Mouse (Mus musculus) erythroblast, embryonic 14.5 days (primary cell): ENCODE measurements around the gene Skp1a. TPM values are rescaled to one million over a fixed set of nuclear protein-coding genes. Genes with fewer than 3 reads are reported as not detected.

Experiments used
- H3K27me3 ChIP-seq: 2 replicates; pipeline ENCODE4 v1.6.1; 2012; ENCODE audit warnings: inconsistent platforms; ENCODE audit not compliant: control insufficient read depth
- H3K36me3 ChIP-seq: 2 replicates; pipeline ENCODE4 v1.6.1; 2012; ENCODE audit warnings: mild to moderate bottlenecking, inconsistent platforms; ENCODE audit not compliant: control insufficient read depth
- H3K4me1 ChIP-seq: 2 replicates; pipeline ENCODE4 v1.6.1; 2012; ENCODE audit warnings: inconsistent platforms; ENCODE audit not compliant: control insufficient read depth
- H3K4me3 ChIP-seq: replicated peaks from 2 replicates; pipeline ENCODE3; 2012; ENCODE audit warnings: moderate library complexity, mild to moderate bottlenecking, inconsistent platforms
- H3K9me3 ChIP-seq: 2 replicates; pipeline ENCODE4 v1.6.1; 2012; ENCODE audit warnings: low read length, inconsistent platforms, mixed read lengths; ENCODE audit not compliant: control insufficient read depth
- GATA1 ChIP-seq: IDR thresholded peaks from 2 replicates; pipeline ENCODE4 v1.6.1; 2012; ENCODE audit warnings: low read length, inconsistent platforms, mixed read lengths
- TAL1 ChIP-seq: IDR thresholded peaks from 3 replicates; pipeline ENCODE4 v1.6.1; 2012; ENCODE audit warnings: low read length, inconsistent platforms, mixed read lengths
- polyA plus RNA-seq: library from polyadenylated mRNA; stranded (reverse); fragments of >175 nt; gene quantifications from 2 replicates; pipeline ENCODE4 v1.2.3, GENCODE M21; 2012

The Skp1a gene
- polyA plus RNA-seq, 1 experiment, result 2.3 TPM

GRCm38 (mm10) chr11:52275774-52276555 is 44.2 kb downstream of the Skp1a start:
- Histone ChIP-seq H3K4me1 (no peaks in the 10 kb centered on the region), H3K27me3 (peaks cover 15% of the 10 kb centered on the region), H3K36me3 (no peaks in the 10 kb centered on the region), H3K4me3 (no peak overlapping the region), H3K9me3 (no peaks in the 10 kb centered on the region)
- TF ChIP-seq TAL1 (no peak), GATA1 (no peak)

GRCm38 (mm10) chr11:52276961-52277391 is 45.2 kb downstream of the Skp1a start:
- H3K36me3 ChIP-seq, result no peaks in the 10 kb centered on the region
- TF ChIP-seq GATA1 (no peak), TAL1 (no peak)
- peaks cover 25% of the 10 kb centered on the region for H3K27me3 ChIP-seq
- H3K4me3 ChIP-seq, result no peak overlapping the region
- H3K4me1 ChIP-seq, result no peaks in the 10 kb centered on the region
- no peaks in the 10 kb centered on the region for H3K9me3 ChIP-seq

- Histone ChIP-seq H3K36me3 (no peaks in the 10 kb centered on the region), H3K4me3 (no peak overlapping the region), H3K4me1 (peaks cover under 1% of the 10 kb centered on the region), H3K9me3 (no peaks in the 10 kb centered on the region), H3K27me3 (peaks cover 31% of the 10 kb centered on the region)
- TF ChIP-seq TAL1, result no peak
- TF ChIP-seq GATA1, result no peak
These were observed 45.8 kb downstream of the Skp1a start for GRCm38 (mm10) chr11:52277433-52278150.

GRCm38 (mm10) chr11:52278164-52278563 is 46.4 kb downstream of the Skp1a start:
- Histone ChIP-seq H3K36me3 (no peaks in the 10 kb centered on the region), H3K4me1 (peaks cover 6% of the 10 kb centered on the region), H3K9me3 (no peaks in the 10 kb centered on the region), H3K4me3 (no peak overlapping the region), H3K27me3 (peaks cover 37% of the 10 kb centered on the region)
- TF ChIP-seq GATA1 (no peak), TAL1 (no peak)

- Histone ChIP-seq H3K36me3 (no peaks in the 10 kb centered on the region), H3K4me1 (peaks cover 6% of the 10 kb centered on the region), H3K9me3 (no peaks in the 10 kb centered on the region; the same call in 1 of the 2 replicates), H3K27me3 (peaks cover 45% of the 10 kb centered on the region), H3K4me3 (no peak overlapping the region)
- no peak for TF ChIP-seq GATA1
- TF ChIP-seq TAL1, result no peak
These were observed 47.2 kb downstream of the Skp1a start for GRCm38 (mm10) chr11:52278991-52279390.

GRCm38 (mm10) chr11:52279611-52280145 is 47.9 kb downstream of the Skp1a start:
- H3K27me3 ChIP-seq, result peaks cover 52% of the 10 kb centered on the region
- no peaks in the 10 kb centered on the region; the same call in 1 of the 2 replicates for H3K9me3 ChIP-seq
- no peak for TF ChIP-seq TAL1
- H3K4me3 ChIP-seq, result no peak overlapping the region
- H3K4me1 ChIP-seq, result peaks cover 6% of the 10 kb centered on the region
- no peaks in the 10 kb centered on the region for H3K36me3 ChIP-seq

GRCm38 (mm10) chr11:52280566-52281455 is 49.0 kb downstream of the Skp1a start:
- Histone ChIP-seq H3K36me3 (no peaks in the 10 kb centered on the region), H3K4me3 (no peak overlapping the region), H3K9me3 (no peaks in the 10 kb centered on the region; the same call in 1 of the 2 replicates), H3K4me1 (peaks cover 6% of the 10 kb centered on the region), H3K27me3 (peaks cover 62% of the 10 kb centered on the region)
- TF ChIP-seq TAL1 (no peak), GATA1 (no peak)

GRCm38 (mm10) chr11:52281568-52282328 is 50.0 kb downstream of the Skp1a start:
- Histone ChIP-seq H3K4me1 (peaks cover 6% of the 10 kb centered on the region), H3K27me3 (peaks cover 70% of the 10 kb centered on the region), H3K9me3 (no peaks in the 10 kb centered on the region; the same call in 1 of the 2 replicates), H3K4me3 (no peak overlapping the region), H3K36me3 (no peaks in the 10 kb centered on the region)
- TF ChIP-seq GATA1, result no peak
